Mouse (Mus musculus): ENCODE measurements around the gene Pimreg.

The Pimreg gene

DNA sequence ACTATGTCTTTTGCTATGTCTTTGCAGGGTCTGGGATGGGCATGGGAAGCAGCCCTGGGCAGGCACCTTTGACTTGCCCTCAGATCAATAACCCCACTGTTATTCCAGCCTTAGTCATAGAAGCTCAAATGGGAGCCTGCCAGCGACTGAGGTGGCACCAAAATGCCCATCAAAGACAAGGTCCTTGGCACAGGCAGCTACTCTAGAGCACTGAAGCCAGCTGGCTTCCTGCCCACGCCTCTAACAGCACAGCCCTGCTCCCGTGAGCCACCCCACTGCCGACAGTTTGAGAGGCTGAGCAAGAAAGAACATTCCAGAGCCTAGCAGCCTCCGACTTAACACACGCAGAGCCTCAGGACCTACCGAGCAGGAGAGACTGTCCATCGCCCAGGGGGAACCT, 23.3 kb downstream of the Pimreg start:
- WGBS: 32% methylated on average over 8 of the region's 8 CpGs

DNA sequence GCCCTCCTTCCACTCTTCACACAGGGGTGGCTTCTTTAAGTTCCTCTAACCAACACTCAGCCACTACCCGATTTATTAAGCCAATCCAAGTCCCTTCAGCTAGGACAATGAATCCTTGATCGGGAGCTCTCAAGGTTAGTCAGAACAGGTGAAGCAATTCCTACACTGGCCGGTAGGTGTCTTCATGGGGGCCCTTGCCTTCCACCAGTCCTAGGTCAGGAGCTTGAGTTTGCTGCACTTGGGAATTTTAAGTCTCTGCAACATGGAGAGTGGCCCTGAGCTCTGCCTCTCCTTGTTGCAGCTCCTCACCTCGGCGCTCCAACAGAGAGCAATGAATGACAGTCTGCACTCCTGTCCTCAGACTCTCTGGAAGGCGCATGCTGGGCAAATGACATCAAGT, 24.5 kb downstream of the Pimreg start:
- 69% methylated on average over 6 of the region's 6 CpGs for WGBS

DNA sequence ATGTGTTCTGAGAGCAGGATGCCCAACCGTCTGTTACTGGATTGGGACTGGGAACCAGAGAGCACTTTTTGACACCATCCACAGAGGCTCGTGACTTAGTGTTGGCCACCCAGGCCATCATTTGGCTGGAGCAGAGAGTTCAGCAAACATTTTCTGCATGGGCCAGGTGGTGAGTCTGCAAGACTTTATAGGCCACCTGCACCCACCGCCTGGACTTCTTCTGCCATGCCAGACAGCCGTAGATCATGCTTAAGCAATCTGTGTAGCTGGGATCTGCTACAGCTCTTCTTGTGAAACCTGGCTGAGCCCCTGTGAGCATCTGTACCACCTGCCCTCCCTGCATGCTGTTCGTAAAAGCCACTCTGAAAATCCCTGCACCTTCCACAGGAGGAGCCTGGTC, 25.5 kb downstream of the Pimreg start:
- WGBS: 76% methylated on average over 5 of the region's 5 CpGs

DNA sequence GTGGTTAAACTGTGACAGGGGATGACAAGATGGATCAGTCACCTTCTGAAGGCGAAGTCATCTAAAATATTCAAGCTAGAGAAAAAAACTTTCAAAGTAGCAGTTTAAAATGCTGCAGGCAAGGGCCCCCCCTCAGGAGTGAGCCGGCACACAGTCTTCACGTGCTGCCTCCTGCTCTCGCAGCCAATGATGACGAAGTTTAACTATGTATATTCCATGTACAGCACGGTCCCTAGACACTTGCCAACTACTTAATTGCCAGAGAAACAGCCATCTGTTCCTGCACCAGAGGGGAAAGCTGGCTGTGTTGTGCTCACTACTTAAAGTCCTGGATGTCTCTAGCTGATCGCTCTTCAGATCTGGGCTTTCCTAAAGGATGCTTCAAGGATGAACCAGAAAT, 26.2 kb downstream of the Pimreg start:
- 48% methylated on average over 7 of the region's 7 CpGs for WGBS

DNA sequence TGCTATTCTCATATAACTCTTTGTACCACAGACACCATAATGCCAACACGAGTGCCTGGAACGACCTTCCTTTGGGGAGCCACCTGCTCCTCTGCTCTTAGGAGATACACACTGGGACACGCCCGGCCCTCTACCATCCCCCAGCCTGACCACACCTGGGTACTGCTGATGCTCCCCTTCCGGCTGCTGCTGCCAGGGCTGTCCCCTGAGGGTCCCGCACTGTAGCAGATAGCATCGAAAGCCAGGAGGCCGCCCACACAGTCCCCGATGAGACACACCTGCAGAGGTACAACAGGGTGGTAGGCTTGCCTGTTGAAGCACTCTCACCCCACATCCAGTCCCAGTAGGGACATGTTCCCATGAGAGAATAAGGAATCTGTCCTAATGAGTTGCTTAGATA, 28.9 kb downstream of the Pimreg start:
- 89% methylated on average over 9 of the region's 9 CpGs for WGBS

DNA sequence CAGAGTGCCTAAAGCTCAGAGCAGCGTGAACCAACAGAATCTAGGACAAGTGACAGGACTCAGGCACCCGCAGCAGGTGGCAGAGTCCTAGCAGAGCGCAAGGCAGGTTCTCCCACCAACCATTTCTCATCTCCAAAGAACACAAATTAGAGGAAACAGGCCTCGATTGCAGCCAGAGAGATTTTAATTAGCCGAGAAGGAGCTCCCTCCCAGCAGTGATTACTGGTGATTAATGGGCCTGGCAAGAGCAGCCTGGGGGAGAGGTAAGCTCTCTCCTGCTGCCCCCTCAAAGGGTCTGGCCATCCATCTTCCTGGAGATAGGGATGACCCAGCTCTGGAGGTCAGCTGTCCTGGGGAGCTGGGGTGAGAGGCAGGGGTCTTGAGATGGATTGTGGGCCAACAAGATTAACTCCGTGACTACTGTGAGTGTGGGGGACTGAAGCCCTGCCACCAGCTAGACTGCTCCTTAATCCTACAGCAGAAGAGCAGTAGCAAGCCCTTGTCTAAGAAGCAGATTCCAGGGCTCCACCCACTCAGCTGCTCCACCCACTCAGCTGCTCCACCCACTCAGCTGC, 30.6 kb downstream of the Pimreg start:
- whole genome bisulfite sequencing: 77% methylated on average over 6 of the region's 6 CpGs

DNA sequence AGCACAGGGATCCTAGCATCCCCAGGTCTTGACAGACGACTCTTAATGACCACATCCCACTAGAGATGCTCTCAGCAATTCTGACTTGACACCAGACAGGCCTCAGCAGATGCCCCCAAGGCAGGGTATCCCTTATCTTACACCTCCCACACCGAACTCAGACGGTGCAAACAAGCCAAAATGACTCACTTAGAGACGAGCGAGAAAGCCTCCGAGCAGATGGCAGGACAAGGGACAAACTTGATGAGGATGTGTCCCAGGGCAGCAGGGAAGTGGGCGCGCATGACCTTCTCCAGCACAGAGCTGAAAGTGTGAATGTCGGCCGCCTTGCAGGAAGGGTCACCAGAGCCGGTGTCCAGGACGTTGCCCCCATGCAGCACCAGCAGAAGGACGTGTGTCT, 32.4 kb downstream of the Pimreg start:
- 66% methylated on average over 13 of the region's 13 CpGs for WGBS

DNA sequence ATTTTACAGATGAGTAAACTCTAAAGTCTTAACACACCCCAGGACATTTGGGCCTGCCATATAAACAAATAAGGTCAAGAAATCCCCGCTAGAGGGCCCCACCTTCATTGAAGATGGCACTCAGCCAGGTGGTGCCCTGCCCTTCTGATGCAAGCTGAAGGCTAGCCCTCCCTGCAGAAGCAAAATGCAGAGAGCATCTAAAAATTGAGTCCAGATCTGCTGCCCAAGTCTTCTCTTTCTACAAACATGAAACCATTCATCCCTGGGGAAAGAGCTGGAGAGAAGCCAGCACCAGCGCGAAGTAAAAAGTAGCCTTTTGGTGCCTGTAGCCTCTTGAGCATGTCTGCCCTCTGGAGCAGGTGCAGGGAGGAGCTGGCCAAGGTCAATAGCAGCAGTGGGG, 36.2 kb downstream of the Pimreg start:
- 45% methylated on average over 3 of the region's 3 CpGs for WGBS

DNA sequence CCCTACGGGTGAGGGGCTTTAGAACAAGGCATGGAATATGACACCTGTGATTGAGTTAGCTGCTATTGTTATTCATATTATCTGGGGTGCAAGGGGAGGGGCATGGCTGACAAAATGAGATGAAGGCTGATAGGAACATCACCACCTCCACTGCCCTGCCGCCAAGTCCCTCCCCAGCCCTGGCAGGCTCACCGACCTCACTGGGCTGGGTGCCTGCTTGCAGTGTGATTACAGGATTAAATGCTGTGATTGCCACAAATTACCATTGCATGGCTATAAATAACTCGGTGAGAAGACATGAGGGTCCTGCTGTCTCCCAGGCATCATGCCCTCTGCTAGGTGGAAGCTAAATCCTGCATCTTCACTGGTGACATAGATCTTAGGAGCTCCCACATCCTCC, 36.8 kb downstream of the Pimreg start:
- WGBS: 38% methylated on average over 4 of the region's 4 CpGs

DNA sequence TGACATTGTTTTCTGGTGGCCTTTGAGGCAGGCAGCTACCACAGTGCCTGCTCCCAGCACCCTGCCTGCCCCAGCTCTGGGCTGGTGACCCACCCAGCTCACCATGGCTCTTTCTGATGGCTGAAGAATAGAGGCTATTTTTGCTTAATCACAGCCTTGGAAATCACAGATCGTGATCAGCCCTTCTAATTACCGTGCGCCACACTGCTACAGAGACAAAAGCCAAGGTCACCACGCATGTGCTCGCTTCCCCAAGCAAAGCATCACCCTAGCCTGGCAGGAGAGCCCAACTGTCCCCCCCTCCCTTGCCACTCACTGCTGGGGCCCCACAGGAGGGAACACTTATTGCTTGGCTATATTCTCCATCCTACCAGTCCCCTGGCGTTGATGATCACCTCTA, 38.6 kb downstream of the Pimreg start:
- 90% methylated on average over 6 of the region's 6 CpGs for WGBS

DNA sequence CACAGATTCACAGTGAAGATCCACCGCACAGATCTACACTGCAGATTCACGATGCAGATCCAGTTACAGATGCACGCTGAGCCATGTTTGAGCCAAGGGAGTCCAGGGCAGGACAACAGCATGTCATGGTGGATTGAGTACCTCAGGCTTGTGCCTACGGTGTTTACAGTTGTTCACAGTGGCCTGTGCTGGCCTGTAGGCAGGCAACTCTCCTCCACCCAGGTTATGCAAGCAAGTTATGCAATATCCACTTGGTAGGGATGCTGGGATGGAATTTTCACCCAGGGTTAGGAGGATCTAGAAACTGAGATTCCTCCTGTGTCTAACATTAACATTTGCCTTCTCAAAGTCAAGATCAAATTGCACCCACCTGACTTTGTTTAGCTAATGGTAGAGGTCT, 40.8 kb downstream of the Pimreg start:
- 79% methylated on average over 4 of the region's 4 CpGs for WGBS

DNA sequence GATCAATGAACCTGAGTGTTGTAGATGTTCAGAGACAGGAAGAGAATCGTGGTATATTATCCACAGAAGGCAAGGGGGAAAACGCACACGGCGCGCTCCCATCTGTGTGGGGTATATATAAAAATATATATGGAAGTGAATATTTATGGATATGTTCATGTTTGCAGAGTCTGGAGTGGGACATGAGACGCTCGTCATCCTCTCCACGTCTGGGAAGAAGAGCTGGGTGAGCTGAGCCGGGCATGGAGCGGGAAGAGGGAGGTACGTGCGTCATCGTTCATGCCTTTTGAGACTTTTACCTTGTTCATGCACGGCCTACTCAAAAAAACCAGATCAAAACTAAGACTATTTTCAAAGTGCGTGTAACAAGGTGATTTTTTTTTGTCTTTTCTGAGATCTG, 42.5 kb downstream of the Pimreg start:
- WGBS: 58% methylated on average over 15 of the region's 15 CpGs

DNA sequence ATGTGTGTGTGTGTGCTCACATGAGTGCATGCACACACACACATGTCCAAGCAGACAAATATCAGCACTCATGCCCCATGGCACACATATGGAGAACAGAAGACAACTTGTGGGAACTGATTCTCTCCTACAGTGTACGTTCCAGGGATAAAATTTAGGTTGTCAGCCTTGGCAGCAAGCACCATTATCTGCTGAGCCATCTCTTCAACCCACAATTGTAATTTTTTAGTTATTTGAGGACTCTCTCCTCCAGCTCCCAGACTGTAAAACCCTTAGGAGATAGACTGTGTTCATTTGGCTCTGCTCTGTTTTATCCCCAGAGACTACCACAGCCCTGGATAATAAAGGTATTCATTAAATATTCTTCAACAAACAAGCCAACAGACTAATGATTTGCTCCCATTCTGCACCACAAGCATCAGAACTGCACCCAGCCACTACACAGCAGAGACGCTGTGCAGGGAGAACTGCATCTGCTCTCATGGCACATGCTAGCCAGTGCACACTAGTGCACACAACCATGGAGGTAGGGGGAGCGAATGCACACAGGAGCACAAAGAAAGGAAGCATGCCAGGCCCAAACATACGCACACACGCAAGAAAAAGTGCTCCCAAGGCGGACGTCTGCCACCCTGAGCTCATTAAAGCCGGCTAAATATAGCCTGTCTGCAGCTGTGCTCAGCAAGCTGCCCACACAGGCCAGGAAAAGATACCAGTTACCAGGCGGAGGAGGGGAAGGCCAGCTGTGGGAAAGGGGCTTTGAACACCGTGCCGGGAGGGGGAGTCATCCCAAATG, 44.6 kb downstream of the Pimreg start:
- 9% methylated on average over 11 of the region's 11 CpGs for WGBS

DNA sequence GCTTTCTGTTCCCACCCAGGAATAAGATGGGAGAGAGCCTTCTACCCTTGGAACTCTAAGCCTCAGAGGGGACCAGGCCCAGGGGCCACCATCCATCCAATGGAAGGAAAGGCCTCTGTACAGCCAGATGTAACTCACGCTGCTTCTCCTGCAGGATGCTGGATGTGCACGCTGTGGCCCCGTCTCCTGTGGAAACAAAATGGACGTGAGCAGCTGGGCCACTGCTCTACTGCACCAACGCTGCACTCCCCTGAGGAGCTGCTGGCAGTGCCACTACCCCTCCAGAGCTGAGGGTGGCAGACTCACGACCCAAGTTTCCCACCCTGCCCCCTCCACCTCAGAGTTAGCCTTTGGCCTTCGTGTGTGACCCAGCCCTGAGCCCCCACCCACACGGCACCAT, 50.6 kb downstream of the Pimreg start:
- 82% methylated on average over 8 of the region's 8 CpGs for WGBS

DNA sequence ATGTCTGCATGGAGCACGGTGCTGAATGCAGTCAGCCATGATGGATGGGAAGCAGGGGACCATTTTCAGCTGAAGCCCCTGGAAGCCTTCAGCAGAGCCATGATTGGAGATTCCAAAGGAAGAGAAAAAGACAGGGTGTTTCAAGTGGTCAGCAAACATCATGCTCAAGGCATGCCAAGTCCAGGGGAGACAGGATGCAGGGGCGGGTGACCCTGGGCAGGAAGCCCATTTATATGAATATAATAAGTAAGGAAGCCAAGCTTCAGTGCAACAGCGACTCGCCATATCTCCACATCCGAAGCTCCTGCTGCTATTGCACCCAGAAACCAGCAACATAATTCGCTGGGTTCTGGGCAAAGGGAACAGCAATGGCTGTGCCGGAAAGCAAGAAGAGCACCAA, 52.6 kb downstream of the Pimreg start:
- WGBS: 64% methylated on average over 7 of the region's 7 CpGs

DNA sequence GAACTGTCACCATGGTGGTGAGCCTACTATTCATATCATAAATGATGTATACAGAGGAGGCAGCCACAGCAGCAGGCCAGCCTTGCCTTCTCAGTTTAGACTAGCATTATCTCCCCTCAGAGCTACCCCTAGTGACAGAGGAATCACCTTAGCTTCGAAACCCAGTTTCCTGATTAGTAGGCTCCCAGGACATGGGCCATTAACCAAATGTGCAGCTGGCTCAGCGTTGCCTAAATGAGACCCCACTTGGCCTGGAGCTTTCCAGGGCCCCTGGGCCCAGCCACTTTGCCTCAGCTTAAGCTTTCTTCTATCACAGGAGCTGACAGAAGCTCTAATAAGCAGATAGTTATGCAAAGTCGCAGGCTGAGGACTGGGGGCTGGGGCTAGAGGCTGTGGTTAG, 54.2 kb downstream of the Pimreg start:
- 81% methylated on average over 3 of the region's 3 CpGs for WGBS
